Mouse (Mus musculus) hindbrain, embryonic 10.5 days (tissue): ENCODE measurements around the gene Tgfbr3. TPM values are rescaled to one million over a fixed set of nuclear protein-coding genes. Genes with fewer than 3 reads are reported as not detected.
"Not testable (repeated sequence)": the region's sequence is repeated elsewhere in the genome, so short reads cannot be mapped to it uniquely, and the experiment has no call there.

Source experiments
- DNase-seq: peaks from one replicate; pipeline ENCODE4 v3.0.0-alpha.2; 2017; ENCODE audit warnings: low spot score
- H3K27ac ChIP-seq: fragments of 300-500 bp; sonication (generic); 2 replicates; pipeline ENCODE4 v1.5.1; 2016; ENCODE audit warnings: mild to moderate bottlenecking, moderate library complexity
- H3K27me3 ChIP-seq: fragments of 300-500 bp; sonication (generic); 2 replicates; pipeline ENCODE4 v1.6.1; 2016; ENCODE audit warnings: mild to moderate bottlenecking; ENCODE audit not compliant: poor library complexity, insufficient read depth, severe bottlenecking
- H3K36me3 ChIP-seq: fragments of 300-500 bp; sonication (generic); 2 replicates; pipeline ENCODE4 v1.6.1; 2016; ENCODE audit warnings: mild to moderate bottlenecking, moderate library complexity
- H3K4me1 ChIP-seq: fragments of 300-500 bp; sonication (generic); replicated peaks from 2 replicates; pipeline ENCODE4 v1.6.1; 2016; ENCODE audit warnings: mild to moderate bottlenecking
- H3K4me3 ChIP-seq: fragments of 300-500 bp; sonication (generic); 2 replicates; pipeline ENCODE4 v1.5.1; 2016; ENCODE audit warnings: mild to moderate bottlenecking, moderate library complexity
- H3K9me3 ChIP-seq: fragments of 300-500 bp; sonication (generic); 2 replicates; pipeline ENCODE4 v1.6.1; 2016; ENCODE audit warnings: mild to moderate bottlenecking, moderate library complexity
- WGBS: fragments of 180-500 bp; shearing (Covaris S2); methylation state at CpG from one replicate; pipeline ENCODE4 v1.1.7; 2016; 5-methylcytosine and 5-hydroxymethylcytosine counted together
- polyA plus RNA-seq: library from polyadenylated mRNA; unstranded; fragments of >200 nt; fragmentation: Nextera tagmentation; extraction: Ambion mirVana; gene quantifications from 2 replicates; pipeline ENCODE4 v1.2.1, GENCODE M21; 2016

Gene Tgfbr3
- polyA plus RNA-seq, 1 experiment from 2014 or later, result 8.3 TPM

DNA sequence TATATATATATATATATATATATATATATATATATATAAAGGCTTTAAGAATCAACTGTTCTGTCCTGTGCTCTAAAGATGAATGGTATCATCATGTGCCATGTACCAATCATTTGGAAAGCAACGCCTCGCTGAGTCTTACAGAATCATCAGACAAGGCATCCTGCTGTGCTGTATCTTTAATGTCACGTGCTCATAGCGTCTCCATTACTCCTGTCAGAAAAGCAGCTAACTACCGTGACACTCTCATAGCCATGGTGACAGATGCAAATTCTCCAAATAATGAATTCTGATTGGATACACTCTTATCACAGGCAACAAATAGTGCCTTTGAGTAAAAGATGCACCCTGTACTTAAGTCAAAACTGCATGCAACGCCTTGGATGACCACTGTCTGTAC is 40.7 kb downstream of the Tgfbr3 start:
- peaks cover 7% of the 10 kb centered on the region; the same call in 1 of the 2 replicates for H3K9me3 ChIP-seq
- 74% methylated on average over 6 of the region's 6 CpGs for WGBS
- no peak overlapping the region for H3K27ac ChIP-seq
- peaks cover 5% of the 10 kb centered on the region; the same call in 1 of the 2 replicates for H3K27me3 ChIP-seq
- H3K4me1 ChIP-seq, result peaks cover 25% of the 10 kb centered on the region
- H3K36me3 ChIP-seq, result 0 out of 2 replicates have a peak, but pooled peaks cover 3% of the 10 kb centered on the region
- no peak overlapping the region for H3K4me3 ChIP-seq
- DNase-seq, result no peak

DNA sequence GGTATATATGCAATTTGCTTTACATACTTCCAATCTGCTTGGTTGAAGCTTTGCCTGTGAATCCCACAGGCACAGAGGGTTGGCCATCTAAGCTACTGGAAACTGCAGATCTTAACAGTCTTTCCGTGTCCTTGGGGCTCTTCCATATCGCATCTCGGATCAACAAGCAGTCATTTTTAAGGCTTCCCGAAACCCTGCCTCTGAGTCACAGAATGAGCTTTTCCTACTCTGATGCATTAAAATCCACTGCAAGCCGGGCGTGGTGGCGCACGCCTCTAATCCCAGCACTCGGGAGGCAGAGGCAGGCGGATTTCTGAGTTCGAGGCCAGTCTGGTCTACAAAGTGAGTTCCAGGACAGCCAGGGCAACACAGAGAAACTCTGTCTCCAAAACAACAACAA is 41.1 kb downstream of the Tgfbr3 start:
- H3K4me3 ChIP-seq, H3K9me3 ChIP-seq, H3K27ac ChIP-seq, H3K27me3 ChIP-seq, DNase-seq, H3K36me3 ChIP-seq: not testable (repeated sequence)
- WGBS, result 94% methylated on average over 11 of the region's 11 CpGs
- H3K4me1 ChIP-seq, result peaks cover 25% of the 10 kb centered on the region

DNA sequence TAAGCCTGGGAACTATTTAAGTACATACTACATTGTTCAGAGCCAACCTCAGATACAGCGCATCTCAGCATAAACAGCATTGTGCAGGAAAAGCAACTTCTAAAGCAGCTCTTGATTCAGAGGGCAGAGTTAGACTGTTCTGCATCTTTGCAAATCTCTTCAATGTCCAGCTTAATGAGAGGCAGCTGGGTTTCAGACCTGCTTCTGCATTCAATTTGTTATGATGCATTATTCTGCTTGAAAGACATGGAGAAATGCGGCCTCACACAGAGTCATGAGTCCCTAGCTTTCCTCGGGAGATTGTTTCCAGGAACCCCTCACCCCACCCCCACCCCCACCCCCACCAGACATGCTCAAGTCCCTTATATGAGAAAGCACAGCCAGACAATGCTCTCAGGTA is 41.6 kb downstream of the Tgfbr3 start:
- H3K27me3 ChIP-seq, result 0 out of 2 replicates have a peak, but pooled peaks cover 2% of the 10 kb centered on the region
- WGBS, result 75% methylated on average over 3 of the region's 3 CpGs

DNA sequence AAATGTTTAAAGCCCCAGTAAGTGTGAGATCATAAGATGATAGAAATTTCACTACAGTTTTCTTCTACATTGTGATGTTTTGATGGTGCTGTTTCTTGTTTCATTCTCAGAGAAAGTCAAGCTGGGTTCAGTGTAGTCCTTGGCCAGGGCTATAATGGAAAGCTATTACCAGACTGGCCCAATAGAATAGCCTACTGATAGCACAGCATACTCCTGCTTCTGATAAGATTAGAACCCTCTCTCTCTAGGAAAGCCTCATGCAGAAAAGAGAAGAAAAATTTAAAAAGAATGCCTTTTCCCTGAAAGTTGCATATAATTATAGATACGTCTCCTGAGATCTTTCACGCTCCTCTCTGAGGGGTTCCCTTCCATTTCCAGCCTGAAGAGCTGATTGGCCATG is 46.0 kb downstream of the Tgfbr3 start:
- no peak overlapping the region for H3K4me3 ChIP-seq
- peaks cover 8% of the 10 kb centered on the region for H3K4me1 ChIP-seq
- no peaks in the 10 kb centered on the region for H3K9me3 ChIP-seq
- H3K36me3 ChIP-seq, result no peaks in the 10 kb centered on the region
- H3K27me3 ChIP-seq, result no peaks in the 10 kb centered on the region
- WGBS, result 97% methylated on average over 2 of the region's 2 CpGs
- DNase-seq, result no peak
- H3K27ac ChIP-seq, result no peak overlapping the region

More for the DNA sequence above, 41.6 kb downstream of the Tgfbr3 start:
- Histone ChIP-seq H3K36me3 (0 out of 2 replicates have a peak, but pooled peaks cover 3% of the 10 kb centered on the region), H3K9me3 (peaks cover 7% of the 10 kb centered on the region; the same call in 1 of the 2 replicates), H3K4me3 (no peak overlapping the region), H3K4me1 (peaks cover 24% of the 10 kb centered on the region), H3K27ac (no peak overlapping the region)
- DNase-seq, result no peak

DNA sequence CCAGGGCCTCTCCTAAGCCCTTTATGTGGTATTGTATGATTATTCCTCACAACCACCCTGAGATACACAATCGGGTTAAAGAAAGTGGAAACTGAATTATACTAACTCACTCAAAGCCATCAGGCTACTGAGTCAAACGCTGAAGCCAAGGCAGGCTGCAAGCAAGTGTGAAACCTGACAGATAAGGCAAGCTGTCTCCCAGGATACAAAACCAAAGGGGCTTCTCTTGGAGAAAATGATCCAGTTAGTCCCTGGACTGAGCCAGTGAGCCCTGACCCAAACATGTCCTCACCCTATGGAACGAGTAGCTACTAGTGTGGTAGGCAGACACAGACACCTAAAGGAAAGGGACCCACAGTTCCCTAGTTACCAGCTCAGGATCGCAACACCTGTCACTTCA is 46.4 kb downstream of the Tgfbr3 start:
- DNase-seq, result no peak
- H3K27me3 ChIP-seq, result no peaks in the 10 kb centered on the region
- H3K9me3 ChIP-seq, result no peaks in the 10 kb centered on the region
- 84% methylated on average over 4 of the region's 4 CpGs for WGBS
- H3K4me1 ChIP-seq, result peaks cover 13% of the 10 kb centered on the region
- H3K4me3 ChIP-seq, result no peak overlapping the region
- no peaks in the 10 kb centered on the region for H3K36me3 ChIP-seq
- no peak overlapping the region for H3K27ac ChIP-seq

DNA sequence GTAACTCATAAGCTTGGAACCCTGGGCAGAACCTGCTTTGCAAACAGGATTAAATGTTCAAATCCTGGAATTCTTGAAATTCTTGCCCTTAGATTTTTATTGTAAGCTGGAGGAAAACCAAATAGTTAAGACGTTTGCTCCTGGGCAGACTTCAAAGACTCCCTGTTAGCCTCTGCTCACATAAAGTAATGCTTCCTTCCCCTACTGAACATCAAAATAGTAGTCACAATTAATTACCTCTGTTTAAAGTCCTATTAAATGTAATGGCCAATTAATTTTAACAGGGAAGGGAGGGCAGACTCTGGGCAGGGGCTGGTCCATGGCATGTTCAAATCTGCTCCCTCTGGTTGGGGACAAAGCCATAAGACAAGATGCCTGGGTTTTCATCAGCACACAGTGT is 49.2 kb downstream of the Tgfbr3 start:
- no peak for DNase-seq
- no peaks in the 10 kb centered on the region for H3K36me3 ChIP-seq
- no peak overlapping the region for H3K27ac ChIP-seq
- peaks cover 37% of the 10 kb centered on the region for H3K4me1 ChIP-seq
- no peaks in the 10 kb centered on the region for H3K27me3 ChIP-seq
- WGBS, result 55% methylated on average over 1 of the region's 1 CpGs
- no peak overlapping the region for H3K4me3 ChIP-seq
- H3K9me3 ChIP-seq, result no peaks in the 10 kb centered on the region

DNA sequence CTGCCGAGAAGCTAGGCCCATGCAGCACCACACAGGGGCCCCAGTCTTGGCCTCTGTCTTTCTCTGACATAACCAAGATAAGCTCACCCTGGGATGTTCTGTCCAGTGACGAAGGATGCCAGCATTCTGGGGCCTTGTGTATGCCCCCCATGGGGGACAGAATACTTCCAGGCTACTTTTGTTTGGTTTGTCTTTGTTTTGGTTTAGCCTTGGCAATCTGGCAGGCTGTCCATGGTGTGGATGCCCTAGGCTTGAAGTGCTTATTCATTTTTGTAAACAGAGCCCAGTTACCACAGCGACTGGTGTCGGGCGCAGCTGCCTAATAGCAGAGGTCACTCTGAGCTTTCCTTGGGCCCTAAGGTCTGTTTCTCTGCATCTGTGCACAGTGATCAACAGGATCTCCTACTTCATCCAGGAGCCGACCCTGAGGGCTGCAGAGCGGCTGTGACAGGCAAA is 51.4 kb downstream of the Tgfbr3 start:
- no peak overlapping the region for H3K4me3 ChIP-seq
- H3K27me3 ChIP-seq, result no peaks in the 10 kb centered on the region
- H3K27ac ChIP-seq, result peak overlapping the region; percentile 65
- no peaks in the 10 kb centered on the region for H3K9me3 ChIP-seq
- 51% methylated on average over 7 of the region's 7 CpGs for WGBS
- H3K36me3 ChIP-seq, result no peaks in the 10 kb centered on the region
- H3K4me1 ChIP-seq, result peaks cover 56% of the 10 kb centered on the region
- DNase-seq, result peak; percentile 51

DNA sequence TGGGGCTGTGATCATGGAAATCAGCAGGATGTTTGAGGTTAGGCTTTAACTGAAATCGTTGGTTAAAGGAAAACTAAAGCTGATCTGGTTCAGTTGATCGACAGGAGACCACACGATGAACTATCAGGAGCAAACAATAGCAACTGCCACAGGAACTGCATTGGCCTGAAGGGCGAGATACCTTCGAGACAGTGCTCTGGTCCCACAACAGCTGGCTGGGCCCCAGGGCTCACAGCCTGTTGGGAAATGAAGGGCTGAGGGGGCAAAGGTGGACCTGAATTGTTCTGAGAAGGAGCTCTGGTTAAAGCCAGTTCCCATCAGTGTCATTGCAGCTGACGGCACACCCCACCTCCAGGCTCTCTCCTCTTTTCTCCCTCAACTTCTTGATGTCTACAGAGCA is 52.5 kb downstream of the Tgfbr3 start:
- Histone ChIP-seq H3K36me3 (no peaks in the 10 kb centered on the region), H3K4me3 (no peak overlapping the region), H3K4me1 (peaks cover 56% of the 10 kb centered on the region), H3K27me3 (no peaks in the 10 kb centered on the region), H3K27ac (peak overlapping the region; percentile 65), H3K9me3 (no peaks in the 10 kb centered on the region)
- DNase-seq, result peak; percentile 23
- 67% methylated on average over 6 of the region's 6 CpGs for WGBS

DNA sequence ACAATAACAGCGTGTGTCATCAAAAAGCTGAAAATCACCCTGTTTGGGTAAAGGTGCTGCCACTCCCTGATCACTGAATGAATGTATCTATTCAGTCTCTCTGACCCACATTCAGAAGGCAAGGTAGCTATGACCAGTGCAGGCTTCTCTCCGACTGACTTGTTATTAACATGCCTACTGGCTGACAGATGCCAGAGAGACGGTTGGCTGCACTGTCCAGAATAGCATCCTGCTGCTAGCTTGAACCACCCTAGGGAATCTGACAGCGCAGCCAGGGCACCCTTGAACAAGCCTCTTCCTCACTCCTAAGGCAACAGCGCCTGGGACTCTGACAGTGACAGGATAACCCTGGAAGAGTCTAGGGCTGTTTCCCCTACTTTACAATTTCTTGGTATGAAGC is 53.4 kb downstream of the Tgfbr3 start:
- no peak for DNase-seq
- H3K9me3 ChIP-seq, result no peaks in the 10 kb centered on the region
- H3K4me3 ChIP-seq, result no peak overlapping the region
- H3K27me3 ChIP-seq, result no peaks in the 10 kb centered on the region
- H3K27ac ChIP-seq, result 0 out of 2 replicates have a peak overlapping the region, but pooled peaks have one; percentile 56
- no peaks in the 10 kb centered on the region for H3K36me3 ChIP-seq
- H3K4me1 ChIP-seq, result peaks cover 56% of the 10 kb centered on the region
- WGBS, result 79% methylated on average over 5 of the region's 5 CpGs

DNA sequence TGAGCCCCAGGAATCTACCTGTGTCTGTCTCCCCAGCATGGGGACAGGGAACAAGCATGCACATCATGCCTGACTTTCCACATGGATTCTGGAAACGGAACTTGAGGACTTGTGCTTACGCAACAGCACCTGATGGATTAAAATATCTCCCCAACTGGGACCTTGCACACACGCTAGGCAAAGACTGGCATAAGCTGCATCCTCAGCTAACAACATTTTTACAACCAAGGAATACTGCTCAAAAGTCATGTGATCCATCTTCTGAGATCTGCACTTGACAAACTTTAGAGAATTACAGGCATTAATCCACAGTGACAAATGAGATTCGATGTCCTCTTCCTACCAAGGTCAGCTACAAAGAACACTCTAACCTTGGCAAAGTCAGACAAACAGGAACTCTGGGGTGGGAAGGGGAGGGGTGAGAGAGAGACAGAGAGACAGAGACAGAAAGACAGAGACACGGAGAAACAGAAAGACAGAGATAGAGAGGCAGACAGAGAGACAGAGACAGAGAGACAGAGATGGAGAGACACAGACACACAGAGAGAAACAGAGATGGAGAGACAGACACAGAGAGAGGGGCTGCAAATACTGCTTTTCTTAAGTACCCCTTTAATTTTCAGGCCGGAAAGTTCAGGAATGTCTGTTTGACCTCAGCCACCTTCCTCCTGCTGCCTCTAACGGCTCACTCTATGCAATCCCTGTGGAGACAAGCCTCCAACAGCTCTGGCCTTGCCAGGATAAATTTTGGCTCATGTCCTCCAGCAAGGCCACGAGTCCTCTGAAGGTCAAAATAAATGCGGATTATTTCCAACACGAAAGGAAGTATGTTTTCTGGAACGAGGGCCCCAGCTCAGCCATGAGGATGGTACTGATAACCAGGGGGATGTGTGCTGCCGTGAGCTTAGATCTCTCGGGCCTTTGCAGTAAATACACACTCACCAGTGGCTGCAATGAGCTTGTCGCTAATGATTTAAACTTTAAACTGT is 55.8 kb downstream of the Tgfbr3 start:
- no peaks in the 10 kb centered on the region for H3K36me3 ChIP-seq
- no peaks in the 10 kb centered on the region for H3K9me3 ChIP-seq
- 76% methylated on average over 14 of the region's 14 CpGs for WGBS
- H3K4me3 ChIP-seq, result no peak overlapping the region
- H3K27ac ChIP-seq, result peak overlapping the region; percentile 53; the same call in 1 of the 2 replicates
- peaks cover 55% of the 10 kb centered on the region for H3K4me1 ChIP-seq
- no peaks in the 10 kb centered on the region for H3K27me3 ChIP-seq
- no peak for DNase-seq

DNA sequence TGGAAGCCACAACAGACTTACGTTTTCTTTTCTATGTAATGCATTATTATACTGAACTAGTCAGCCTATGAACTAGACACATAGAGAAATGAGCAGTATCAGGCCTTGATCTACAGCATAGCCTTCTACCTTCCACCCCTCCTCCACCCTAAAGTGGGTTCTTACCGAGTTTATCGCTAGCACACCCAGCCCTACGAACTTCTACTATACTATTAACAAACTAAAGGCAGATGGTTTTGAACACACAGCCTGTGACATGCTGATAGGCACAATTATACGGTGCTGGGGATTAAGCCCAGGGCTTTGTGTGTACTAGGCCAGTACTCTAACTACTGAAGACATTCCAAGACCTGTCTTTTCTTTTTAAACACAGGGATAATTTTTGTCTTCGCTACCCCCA is 59.2 kb downstream of the Tgfbr3 start:
- Histone ChIP-seq H3K27me3 (no peaks in the 10 kb centered on the region), H3K4me1 (peaks cover 23% of the 10 kb centered on the region), H3K36me3 (no peaks in the 10 kb centered on the region), H3K9me3 (no peaks in the 10 kb centered on the region), H3K27ac (no peak overlapping the region), H3K4me3 (no peak overlapping the region)
- WGBS, result 87% methylated on average over 6 of the region's 6 CpGs
- no peak for DNase-seq

DNA sequence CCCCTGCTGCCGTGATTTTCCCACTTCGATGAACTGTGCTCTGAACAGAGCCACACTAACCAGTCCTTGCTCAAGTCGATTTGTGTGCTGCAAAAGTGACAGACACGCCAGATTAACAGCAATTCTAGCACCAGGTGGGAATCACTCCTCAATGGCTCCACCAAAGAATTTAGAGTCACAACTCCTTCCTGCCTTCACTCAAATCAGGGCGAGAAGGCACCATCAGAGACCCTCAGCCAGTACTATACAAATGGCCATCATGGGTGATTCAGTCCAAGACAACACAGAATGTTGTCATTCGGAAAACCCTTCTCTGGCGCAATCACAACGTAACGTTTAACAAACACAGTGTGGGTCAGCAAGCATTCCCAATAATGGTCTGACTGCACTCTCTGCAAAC is 60.4 kb downstream of the Tgfbr3 start:
- Histone ChIP-seq H3K9me3 (no peaks in the 10 kb centered on the region), H3K36me3 (no peaks in the 10 kb centered on the region), H3K4me1 (peaks cover 16% of the 10 kb centered on the region), H3K4me3 (no peak overlapping the region), H3K27ac (no peak overlapping the region), H3K27me3 (no peaks in the 10 kb centered on the region)
- WGBS, result 87% methylated on average over 9 of the region's 9 CpGs
- DNase-seq, result no peak

DNA sequence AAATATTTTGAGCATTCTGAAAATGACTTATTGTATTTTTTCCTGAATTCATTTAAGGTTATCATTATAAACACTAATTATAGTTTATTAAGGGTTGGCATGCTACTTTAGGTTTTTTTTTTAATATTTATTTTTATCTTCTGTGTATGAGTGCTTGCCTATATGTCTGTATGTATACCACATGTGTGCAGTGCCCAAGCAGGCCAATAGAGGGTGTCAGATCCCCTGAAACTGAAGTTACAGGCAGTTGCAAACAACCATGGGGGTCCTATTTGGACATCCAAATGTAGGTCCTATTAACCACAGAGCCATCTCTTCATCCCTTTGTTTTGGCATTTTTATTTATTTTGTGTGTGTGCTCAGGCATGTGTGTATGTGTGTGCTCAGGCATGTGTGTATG is 61.8 kb downstream of the Tgfbr3 start:
- no peaks in the 10 kb centered on the region for H3K27me3 ChIP-seq
- H3K9me3 ChIP-seq, result no peaks in the 10 kb centered on the region
- H3K36me3 ChIP-seq, result no peaks in the 10 kb centered on the region
- no peak overlapping the region for H3K4me3 ChIP-seq
- H3K27ac ChIP-seq, result no peak overlapping the region
- no peak for DNase-seq
- peaks cover 16% of the 10 kb centered on the region for H3K4me1 ChIP-seq
